Mouse (Mus musculus) fat pad, adult 2 months (tissue): ENCODE results near the gene 6330403K07Rik.

Experiments used
- DNase-seq: peaks from one replicate; pipeline ENCODE4 v3.0.0-alpha.2; 2011; ENCODE audit warnings: low read depth, low spot score; ENCODE audit errors: extremely low read depth

Gene 6330403K07Rik

GRCm38 (mm10) chr11:71033163-71033761 is at the start of gene 6330403K07Rik:
Gene 6330403K07Rik, minus strand, starts transcription at chr11:71033513.
- DNase-seq, result no peak

GRCm38 (mm10) chr11:71076342-71076741 is 43.0 kb upstream of the 6330403K07Rik start:
- DNase-seq, result no peak

- no peak for DNase-seq
These were observed 19.2 kb upstream of the 6330403K07Rik start for GRCm38 (mm10) chr11:71052554-71052953.

GRCm38 (mm10) chr11:71039526-71040298 is 6.4 kb upstream of the 6330403K07Rik start:
- DNase-seq, result no peak

GRCm38 (mm10) chr11:71032491-71033162 is 686 bp downstream of the 6330403K07Rik start:
- no peak for DNase-seq

GRCm38 (mm10) chr11:71032070-71032469 is 1.2 kb downstream of the 6330403K07Rik start:
- DNase-seq, result no peak

- no peak for DNase-seq
These were observed 3.8 kb downstream of the 6330403K07Rik start for GRCm38 (mm10) chr11:71029403-71030118.

GRCm38 (mm10) chr11:71028280-71028679 is 5.0 kb downstream of the 6330403K07Rik start:
- DNase-seq, result no peak

- DNase-seq, result peak; percentile 94
These were observed 13.9 kb downstream of the 6330403K07Rik start, which contains the start of the genes Mis12 and Derl2 for GRCm38 (mm10) chr11:71019201-71020068. Gene Mis12, plus strand, starts transcription at chr11:71019611. Gene Derl2, minus strand, starts transcription at chr11:71019841.

- no peak for DNase-seq
These were observed 14.7 kb downstream of the 6330403K07Rik start for GRCm38 (mm10) chr11:71018416-71019200.

GRCm38 (mm10) chr11:71017051-71017450 is 16.3 kb downstream of the 6330403K07Rik start:
- DNase-seq, result no peak

GRCm38 (mm10) chr11:71012743-71013142 is 20.6 kb downstream of the 6330403K07Rik start:
- DNase-seq, result no peak

- no peak for DNase-seq
These were observed 25.0 kb downstream of the 6330403K07Rik start for GRCm38 (mm10) chr11:71008321-71008720.

- DNase-seq, result no peak
These were observed 25.5 kb downstream of the 6330403K07Rik start for GRCm38 (mm10) chr11:71007831-71008230.

GRCm38 (mm10) chr11:71007026-71007425 is 26.3 kb downstream of the 6330403K07Rik start:
- DNase-seq, result no peak

GRCm38 (mm10) chr11:71005046-71005445 is 28.3 kb downstream of the 6330403K07Rik start:
- no peak for DNase-seq

GRCm38 (mm10) chr11:71004316-71004773 is 29.0 kb downstream of the 6330403K07Rik start, which contains the start of gene Dhx33:
Gene Dhx33, minus strand, starts transcription at chr11:71004437.
- DNase-seq, result peak; percentile 77

GRCm38 (mm10) chr11:71003611-71004315 is 29.6 kb downstream of the 6330403K07Rik start:
- no peak for DNase-seq
